Mouse (Mus musculus) frontal cortex, postnatal 36 days (tissue): ENCODE data around the gene 4930470P17Rik.
"Not testable (repeated sequence)": the region's sequence is repeated elsewhere in the genome, so short reads cannot be mapped to it uniquely, and the experiment has no call there.

ENCODE experiments used
- DNase-seq, 2 experiments: peaks; one replicate each; pipeline ENCODE4 v3.0.0; 2022; ENCODE audit warnings: low spot score in 2 of 2

4930470P17Rik gene

DNA sequence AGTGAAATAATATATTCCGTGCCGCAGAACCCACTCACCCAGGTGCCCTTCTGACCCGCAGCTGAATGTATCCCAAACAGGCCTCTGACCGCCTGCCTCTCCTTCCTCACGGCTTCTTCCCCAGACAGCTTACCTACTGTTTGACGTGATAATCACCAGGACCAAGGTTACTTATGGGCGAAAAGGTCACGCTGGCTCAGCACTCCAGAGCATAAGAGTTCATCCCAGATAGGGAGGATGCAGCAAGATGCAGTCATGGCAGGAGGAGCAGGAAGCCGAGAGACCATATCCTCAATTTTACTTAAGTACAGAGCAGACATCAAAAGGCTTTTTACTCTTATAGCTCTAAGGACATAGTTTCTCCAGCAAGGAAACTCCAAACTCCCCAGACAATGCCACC is at the start of gene 4930470P17Rik:
Gene 4930470P17Rik (minus strand): TSS at position 101 of the 400 bp plus-strand sequence.
- DNase-seq = no peak

DNA sequence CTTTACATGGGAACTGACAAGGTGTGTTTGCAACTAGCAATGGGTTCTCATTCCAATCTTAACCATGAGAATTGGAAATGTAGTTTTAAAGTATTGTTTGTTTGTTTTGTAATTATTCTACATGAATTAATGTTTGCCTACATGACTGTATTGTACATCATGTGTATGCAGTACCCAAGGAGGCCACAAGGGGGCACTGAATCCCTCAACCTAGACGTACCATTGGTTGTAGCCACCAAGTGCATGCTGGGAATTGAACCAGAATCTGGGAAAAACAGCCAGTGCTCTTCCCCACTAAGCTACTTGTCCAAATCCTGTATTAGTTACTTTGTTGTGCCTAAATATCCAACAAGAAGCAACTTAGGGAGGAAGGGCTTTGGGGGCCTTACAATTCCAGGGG is 49.7 kb upstream of the 4930470P17Rik start:
- no peak for DNase-seq

DNA sequence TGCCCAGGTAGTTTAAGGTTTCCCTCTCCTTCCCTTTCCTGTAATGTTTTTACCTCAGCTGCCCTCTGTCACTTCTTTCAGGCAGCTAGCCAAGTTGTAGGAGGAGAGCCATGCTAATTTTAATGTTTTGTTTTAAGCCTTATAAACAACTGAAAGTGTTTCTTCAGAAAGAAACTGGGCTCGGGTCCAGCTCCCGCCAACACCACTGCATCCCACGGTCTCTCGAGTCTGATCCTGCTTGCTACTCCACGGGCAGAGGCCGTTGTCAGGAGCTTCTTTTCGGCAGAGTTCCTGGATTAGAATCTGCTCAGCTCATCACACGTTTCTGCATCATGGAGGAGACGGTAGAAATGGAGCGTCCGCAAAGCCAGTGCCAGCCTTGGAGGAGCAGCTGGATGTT is 46.7 kb upstream of the 4930470P17Rik start:
- DNase-seq = peak; percentile 66 to 80

DNA sequence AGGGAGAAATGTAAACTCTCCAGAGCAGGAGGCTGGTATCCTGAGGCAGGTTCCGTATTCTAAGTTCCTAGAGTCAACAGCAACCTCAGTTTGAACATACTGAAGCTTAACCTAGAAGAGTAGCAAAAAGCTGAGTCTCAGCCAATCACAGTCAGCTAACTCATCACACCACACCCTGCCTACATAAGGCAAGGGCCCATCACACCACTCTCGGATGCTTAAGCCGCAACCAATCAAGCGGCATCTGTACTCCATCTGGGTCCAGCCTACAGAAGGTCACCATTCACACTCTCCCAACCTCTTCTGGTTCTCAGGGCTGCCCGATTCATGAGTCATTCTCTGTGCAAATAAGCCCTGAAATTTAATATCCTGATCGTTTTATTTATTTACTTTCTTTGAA is 44.4 kb upstream of the 4930470P17Rik start:
- peak in 1 of 2 experiments; percentile 20 for DNase-seq

DNA sequence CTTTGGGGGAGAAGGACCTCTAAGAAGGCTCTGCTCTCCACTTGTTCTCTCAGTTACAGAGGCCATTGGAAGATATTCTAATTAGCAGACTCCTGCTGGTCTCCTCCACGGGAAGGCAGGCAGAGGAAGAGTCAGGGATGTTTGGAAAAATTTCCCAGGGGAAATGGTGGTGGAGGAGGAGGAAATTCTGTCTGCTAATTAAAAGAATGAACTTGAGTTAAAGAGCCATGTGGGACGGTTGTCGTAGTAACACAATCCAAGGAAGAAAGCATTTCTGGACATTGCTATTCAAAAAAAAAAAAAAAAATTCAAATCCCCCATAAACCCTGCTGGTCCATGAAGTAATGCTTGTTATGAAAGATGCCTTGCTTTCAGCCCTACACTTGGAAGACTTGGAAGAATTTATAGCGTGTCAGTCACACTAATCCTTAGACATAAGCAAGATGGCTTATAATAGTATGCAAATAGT is 40.6 kb upstream of the 4930470P17Rik start:
- no peak for DNase-seq

DNA sequence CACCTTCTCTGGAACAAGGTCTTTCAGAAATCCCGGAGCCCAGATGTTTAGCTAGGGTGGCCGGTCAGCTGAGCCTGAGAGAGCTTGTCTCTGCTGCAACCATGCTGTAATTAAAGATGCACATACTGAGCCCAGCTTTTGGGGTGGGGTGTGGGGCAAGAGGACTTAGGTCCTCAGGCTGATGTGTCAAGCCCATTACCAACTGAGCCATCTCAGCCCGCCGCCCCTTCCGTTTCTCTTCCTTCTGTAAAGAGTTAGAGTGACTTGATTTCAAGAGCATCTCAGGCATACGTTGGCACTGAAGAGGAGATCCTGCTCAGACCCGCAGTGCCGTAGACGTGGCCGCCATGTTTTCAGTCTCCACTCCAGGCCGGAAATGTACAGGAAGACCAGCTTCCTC is 38.5 kb upstream of the 4930470P17Rik start:
- DNase-seq = no peak

DNA sequence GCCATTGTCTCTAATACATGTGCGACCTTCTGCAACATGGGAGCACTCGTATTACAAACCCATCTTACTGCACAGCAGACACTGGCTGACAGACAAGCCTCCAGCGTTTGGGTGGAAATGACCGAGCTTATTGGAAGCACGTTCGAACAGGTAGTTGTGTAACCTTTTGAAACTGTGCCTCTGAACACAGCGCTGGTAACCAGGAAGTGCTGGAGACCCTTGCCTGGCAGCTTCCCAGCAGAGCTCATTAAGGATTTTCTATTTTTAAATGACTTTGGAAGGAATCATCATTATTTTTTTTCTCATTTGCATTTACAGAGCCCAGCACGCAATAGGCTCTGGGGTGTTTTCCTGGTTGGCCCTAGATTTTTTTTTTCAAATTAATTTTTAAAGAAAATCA is 36.9 kb upstream of the 4930470P17Rik start:
- DNase-seq = no peak

DNA sequence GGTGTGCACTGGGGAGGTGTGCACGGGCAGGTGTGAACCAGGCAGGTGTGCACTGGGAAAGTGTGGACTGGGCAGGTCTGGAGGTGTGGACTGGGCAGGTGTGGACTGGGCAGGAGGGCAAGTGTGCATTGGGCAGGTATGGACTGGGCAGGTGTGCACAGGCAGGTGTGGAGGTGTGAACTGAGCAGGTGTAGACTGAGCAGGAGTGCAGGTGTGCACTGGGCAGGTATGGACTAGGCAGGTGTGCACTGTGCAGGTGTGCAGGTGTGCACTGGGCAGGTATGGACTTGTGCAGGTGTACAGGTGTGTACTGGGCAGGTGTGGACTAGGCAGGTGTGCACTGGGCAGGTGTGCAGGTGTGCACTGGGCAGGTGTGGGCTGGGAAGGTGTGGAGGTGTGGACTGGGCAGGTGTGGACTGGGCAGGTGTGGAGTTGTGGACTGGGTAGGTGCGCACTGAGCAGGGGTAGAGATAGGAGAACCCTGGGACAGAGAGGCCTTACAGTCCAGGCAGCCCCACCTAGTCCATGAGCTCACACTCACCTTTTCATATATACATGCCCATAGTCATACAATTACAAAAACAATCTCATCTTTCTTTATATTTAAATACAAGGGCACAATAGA is 31.3 kb upstream of the 4930470P17Rik start:
- no peak for DNase-seq

DNA sequence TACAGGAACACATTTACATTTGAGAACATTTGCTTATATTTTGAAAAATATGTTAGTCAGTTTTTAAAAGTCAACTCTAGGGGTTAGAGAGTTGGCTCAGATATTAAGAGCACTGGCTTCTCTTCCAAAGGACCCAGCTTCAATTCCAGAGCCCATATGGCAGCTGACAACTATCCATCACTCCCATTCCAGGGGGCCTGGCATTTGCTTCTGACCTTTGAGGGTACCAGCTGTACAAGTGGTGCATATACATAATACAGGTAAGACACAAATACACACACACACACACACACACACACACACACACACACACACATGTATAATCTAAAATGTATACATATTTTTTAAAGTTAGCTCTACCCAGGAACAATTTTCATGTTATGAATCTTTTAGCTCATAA is 30.6 kb upstream of the 4930470P17Rik start:
- no peak for DNase-seq

DNA sequence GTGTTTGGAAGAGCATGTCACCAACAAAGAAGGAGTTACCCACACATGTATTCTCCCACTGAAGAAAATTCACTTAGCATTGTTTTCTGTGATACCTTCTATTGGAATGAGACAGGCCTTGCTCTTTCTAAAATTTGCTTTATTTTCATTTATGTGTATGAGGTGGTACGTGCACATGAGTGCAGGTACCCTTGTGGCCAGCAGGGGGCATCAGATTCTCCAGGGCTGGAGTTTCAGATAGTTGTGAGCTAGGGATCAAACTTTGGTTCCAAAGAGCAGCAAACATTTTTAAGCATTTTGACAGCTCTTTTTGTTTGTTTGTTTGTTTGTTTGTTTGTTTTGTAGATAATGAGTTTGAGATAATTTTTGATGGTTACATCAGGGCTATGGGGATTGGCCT is 29.6 kb upstream of the 4930470P17Rik start:
- DNase-seq = no peak

DNA sequence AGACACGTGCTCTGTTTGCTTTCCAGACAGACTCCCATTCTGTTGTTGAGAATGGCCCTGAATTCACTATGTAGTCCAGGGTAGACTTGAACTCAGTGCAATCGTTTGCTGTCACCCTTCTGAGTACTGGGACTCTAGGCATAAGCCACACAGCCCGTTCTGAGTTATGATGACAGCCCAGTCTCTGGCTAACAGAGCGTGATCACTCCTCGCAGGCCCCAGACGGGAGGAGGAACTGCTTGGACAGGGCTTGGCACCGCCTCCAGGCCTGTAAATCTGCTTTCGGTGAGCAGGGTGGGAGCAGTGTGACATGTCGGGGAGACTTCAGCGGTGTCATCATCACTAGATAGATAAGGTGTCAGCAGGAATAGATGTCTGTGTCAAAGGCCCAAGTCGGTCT is 28.7 kb upstream of the 4930470P17Rik start:
- no peak for DNase-seq

DNA sequence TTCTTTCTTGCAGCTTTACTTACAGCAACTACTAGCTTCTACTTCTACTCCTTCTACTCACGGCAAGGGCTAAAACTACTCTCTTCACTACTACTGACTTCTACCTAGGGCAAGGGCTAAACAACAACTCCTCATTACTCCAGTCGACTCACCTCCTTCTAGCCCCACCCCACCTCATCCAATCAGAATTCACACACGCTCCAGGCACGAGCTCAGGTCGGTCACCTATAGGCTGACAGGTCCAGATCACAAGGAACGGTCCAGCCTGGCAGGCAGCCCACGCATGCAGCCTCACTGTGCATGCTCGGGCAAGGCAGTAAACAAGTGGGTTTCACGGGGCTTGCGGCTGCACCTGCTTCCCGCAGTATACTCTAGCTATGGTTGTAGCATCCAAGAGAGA is 26.2 kb upstream of the 4930470P17Rik start:
- not testable (repeated sequence) for DNase-seq

DNA sequence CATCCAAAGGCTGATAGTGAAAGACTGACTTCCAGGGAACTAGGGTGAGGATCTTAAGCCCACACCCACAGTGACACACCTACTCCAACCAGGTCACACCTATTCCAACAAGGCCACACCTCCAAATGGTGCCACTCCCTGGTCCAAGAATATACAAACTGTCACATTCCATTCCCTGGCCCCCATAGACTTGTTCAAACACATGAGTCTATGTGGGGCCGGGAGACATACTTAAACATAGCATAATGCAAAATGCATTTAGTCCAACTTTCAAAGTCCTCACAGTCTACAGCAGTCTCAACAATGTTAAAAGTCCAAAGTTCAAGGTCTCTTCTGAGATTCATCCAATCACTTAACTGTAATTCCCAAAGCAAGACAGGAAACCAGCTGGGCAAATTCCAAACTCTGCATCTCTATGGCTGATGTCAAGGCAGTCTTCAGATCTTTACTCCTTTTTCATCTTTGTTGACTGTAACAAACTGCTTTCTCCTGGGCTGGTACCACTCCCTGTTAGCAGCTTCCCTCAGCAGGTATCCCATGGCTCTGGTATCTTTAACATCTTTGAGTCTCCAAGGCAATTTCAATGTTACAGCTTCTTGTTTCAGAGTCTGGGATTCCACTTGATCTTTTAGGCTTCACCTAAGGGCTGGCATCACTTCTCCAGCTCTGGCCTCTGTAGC is 22.5 kb upstream of the 4930470P17Rik start:
- DNase-seq = not testable (repeated sequence)

DNA sequence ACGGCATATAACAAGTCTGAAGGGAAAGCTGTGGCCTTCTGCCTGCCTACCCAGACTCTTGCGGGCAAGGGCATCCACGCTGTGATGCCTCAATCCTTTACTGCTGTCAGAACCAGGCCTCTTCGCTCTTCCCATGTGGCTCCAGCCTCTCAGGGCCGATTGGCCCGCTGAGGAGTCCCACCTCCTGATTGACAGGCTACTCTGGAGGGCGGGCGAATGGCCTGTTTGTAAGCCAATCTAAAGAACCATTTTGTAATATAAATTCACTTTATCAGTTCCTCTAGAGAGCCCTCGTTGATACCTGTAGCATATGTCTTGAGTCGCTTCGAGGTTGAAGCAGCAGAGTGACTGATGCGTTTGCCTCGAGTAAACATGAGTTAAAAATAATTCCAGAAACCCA is 21.2 kb upstream of the 4930470P17Rik start:
- no peak for DNase-seq

DNA sequence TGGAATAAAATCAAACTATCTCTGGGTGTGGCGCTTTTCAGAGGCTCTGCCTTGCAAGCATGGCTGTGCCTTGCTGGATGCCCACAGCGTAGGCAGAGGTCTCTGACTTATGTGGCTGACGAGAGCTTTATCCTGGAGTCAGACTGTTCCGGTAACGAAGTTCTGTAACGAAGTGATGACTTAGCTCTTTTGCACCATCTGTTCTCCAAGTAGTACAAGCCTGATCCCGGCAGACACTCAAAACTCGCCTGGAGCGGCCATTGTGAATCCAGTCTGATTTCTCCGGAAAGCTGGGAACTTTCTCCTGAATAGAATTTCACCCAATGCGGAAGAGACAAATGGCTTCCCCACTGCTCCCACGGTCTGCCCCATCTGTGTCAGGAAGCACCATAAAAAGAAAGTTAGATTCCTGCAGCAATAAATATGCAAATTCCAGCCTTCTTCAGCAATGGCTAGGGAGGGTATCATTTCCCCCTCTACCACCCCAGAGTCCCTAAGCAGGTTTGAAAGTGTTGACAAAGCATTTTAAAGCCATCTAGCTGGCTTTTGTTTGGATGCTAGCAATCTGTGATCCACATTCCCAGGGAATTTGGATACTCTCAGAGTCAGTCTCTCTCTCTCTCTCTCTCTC is 17.2 kb upstream of the 4930470P17Rik start:
- DNase-seq = peak; percentile 24 to 34

DNA sequence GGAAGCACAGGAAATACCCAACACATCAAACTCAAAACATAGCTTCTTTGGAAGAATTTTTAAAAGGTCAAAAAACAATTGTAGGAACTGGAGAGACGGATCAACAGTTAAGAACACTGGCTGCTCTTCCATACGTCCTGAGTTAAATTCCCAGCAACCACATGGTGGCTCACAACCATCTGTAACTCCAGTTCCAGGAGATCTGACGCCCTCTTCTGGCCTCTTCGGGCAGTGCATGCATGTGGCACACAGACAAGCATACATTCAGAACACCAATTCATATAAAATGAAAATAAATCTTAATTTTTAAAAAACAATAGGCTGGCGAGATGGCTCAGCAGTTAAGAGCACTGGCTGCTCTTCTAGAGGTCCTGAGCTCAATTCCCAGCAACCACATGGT is 10.0 kb upstream of the 4930470P17Rik start:
- DNase-seq = not testable (repeated sequence)

DNA sequence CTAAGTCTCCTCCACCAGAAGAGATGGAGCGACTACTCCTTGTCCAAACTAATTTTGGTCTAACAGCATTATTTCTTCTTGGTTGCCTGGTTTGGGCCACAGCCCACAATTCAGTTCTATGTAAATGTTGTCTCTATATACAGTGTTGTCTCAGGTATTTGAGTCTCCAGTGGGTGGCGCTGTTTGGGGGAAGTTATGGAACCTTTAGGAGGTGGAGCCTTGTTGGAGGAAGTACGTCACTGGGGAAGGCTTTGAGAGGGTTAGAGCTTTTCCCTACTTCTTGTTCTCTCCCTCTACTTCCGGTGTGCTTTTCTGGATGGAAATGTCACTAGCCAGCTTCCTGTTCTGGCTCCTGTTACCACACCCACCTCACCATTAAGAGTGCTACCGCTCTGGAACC is 646 bp downstream of the 4930470P17Rik start:
- no peak for DNase-seq

DNA sequence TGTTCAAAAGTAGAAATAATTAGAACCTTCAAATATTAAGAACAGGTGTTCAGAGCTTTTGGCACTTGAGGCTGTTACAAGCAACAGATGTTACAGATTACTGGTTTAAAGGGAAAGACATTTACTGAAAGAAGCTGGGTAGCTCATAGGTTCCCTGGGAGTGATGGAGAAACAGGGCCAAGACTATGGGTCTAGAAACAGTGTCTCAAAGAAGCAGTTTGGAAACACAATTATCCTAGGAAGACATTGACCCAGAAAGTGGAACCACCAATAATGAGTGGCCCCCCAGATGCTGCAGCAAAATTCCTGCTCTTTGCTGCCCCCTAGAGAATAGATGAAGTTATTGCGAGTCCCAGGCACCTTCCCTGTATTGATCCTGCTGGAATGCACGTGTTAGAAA is 4.2 kb downstream of the 4930470P17Rik start:
- DNase-seq = peak in 1 of 2 experiments; percentile 14

DNA sequence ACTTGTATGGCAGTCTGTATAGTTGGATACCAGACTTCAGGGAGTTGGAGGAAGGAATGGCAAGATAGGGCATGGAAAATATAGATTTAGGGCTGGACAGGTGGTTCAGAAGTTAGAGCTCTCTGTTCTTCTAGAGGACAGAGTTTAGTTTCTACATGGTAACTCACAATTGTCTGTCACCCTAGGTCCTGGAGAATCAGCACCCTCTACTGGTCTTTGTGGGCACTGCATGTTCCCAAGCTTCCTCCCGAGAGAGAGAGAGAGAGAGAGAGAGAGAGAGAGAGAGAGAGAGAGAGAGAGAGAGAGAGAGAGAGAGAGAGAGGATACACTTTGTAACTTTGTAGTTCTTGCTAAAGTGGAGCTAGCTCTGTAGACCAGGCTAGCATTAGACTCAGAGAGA is 5.1 kb downstream of the 4930470P17Rik start:
- DNase-seq = peak; percentile 71 to 72

DNA sequence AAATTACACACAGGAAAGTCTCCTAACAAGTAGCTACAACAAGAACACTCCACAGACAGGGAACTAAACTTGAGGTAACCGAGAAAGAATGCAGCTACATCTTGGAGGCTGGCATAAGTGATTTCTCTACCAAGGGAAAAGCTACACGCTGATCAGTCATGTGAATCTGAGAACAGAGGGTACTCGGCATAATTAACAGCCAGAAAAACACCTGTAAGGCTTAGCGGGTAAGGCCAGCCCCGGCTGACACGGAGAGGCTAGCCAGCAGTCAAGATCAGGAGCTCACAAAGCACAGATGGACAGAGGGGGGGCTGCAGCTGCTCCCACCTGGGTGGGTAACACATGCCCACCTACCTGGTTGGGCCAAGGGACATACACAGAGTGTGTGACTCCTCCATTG is 9.7 kb downstream of the 4930470P17Rik start:
- DNase-seq = no peak

DNA sequence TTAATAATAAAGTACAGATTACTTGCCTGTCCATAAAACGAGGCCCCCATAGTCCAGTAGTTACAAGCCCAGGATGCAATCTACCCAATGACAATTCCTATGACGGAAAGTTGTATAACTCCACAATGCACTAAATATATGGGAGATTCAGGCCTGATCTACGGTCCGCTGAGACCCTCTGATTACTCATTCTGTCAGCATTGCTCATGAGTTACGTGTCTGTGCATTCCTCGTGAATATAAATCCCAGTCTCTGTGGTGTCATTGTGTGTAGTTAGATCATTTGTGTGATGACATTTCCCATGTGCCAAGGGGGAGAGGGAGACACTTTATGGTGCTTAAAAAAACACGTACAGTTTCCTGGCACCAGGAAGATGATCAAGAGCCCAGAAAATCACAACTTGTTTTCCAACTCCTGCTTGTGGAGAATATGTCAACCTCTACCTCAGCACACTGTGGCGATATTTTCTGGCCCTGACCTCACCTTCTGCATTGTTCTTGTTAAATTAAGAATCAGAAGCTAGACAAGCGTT is 13.4 kb downstream of the 4930470P17Rik start:
- DNase-seq = no peak

DNA sequence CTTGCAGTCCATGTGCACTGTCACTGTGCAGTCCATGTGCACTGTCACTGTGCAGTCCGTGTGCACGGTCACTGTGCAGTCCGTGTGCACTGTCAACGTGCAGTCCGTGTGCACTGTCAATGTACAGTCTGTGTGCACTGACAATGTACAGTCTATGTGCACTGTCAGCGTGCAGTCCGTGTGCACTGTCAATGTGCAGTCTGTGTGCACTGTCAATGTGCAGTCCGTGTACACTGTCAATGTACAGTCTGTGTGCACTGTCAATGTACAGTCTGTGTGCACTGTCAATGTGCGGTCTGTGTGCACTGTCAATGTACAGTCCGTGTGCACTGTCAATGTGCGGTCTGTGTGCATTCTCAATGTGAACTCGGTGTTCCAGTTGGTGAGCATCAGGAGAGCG is 17.1 kb downstream of the 4930470P17Rik start:
- no peak for DNase-seq

DNA sequence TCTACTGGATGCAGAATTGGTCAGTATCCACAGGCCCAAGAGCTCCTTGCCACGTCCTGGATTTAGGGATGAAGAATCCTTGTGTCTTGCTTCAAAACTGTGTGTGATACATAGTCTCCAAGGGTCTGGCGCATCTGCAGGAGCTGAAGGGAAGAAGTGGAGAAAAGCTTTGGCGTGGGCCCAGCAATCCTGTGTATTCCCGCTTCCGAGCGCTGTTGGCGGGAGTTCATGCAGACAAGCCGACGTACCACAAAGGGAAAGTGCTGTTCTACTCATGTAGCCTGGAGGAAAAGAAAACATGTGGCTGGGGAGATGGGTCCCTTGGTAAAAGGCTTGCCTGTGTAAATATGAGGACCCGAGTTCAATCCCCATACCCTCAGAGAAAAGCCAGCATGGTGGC is 22.3 kb downstream of the 4930470P17Rik start:
- DNase-seq = peak in 1 of 2 experiments; percentile 8
